Mouse (Mus musculus): ENCODE measurements at regions not wholly inside any gene's neighbourhood (a gene's known extent, or its start where the extent isn't known, plus 50 kb on each side); places are given as distances from the start of the nearest gene placed in this dataset.

GRCm38 (mm10) chr10:67339371-67339929 is 54.3 kb upstream of the Nrbf2 start:
- DNase-seq = no peak

- DNase-seq = no peak
Observed at GRCm38 (mm10) chr10:67344722-67345121, 59.6 kb upstream of the Nrbf2 start.

GRCm38 (mm10) chr10:67350956-67351355 is 65.9 kb upstream of the Nrbf2 start:
- no peak for DNase-seq

- peak; percentile 67 for DNase-seq
Observed at GRCm38 (mm10) chr10:67360793-67361192, 75.7 kb upstream of the Nrbf2 start.

GRCm38 (mm10) chr10:67361281-67361680 is 76.2 kb upstream of the Nrbf2 start:
- DNase-seq = no peak

GRCm38 (mm10) chr10:67364595-67364994 is 79.5 kb upstream of the Nrbf2 start:
- DNase-seq = no peak

- DNase-seq = no peak
Observed at GRCm38 (mm10) chr10:67365158-67365557, 80.1 kb upstream of the Nrbf2 start.

GRCm38 (mm10) chr10:67372569-67373161 is 87.6 kb upstream of the Nrbf2 start:
- no peak for DNase-seq

- no peak for DNase-seq
Observed at GRCm38 (mm10) chr10:67376638-67377037, 91.5 kb upstream of the Nrbf2 start.

- no peak for DNase-seq
Observed at GRCm38 (mm10) chr10:67377643-67378223, 92.6 kb upstream of the Nrbf2 start.

- no peak for DNase-seq
Observed at GRCm38 (mm10) chr10:67380174-67380573, 95.1 kb upstream of the Nrbf2 start.

GRCm38 (mm10) chr10:67383352-67383751 is 98.2 kb upstream of the Nrbf2 start:
- no peak for DNase-seq

GRCm38 (mm10) chr10:67383802-67384567 is 98.9 kb upstream of the Nrbf2 start:
- no peak for DNase-seq

- no peak for DNase-seq
Observed at GRCm38 (mm10) chr10:67384568-67384958, 99.5 kb upstream of the Nrbf2 start.

GRCm38 (mm10) chr10:67385966-67386365 is 100.9 kb upstream of the Nrbf2 start:
- DNase-seq = no peak

- DNase-seq = no peak
Observed at GRCm38 (mm10) chr10:67388755-67389154, 103.7 kb upstream of the Nrbf2 start.

GRCm38 (mm10) chr10:67400434-67400833 is 115.3 kb upstream of the Nrbf2 start:
- DNase-seq = no peak

GRCm38 (mm10) chr10:67401409-67401808 is 116.3 kb upstream of the Nrbf2 start:
- DNase-seq = no peak

- no peak for DNase-seq
Observed at GRCm38 (mm10) chr10:67417529-67417928, 117.7 kb upstream of the Egr2 start.

GRCm38 (mm10) chr10:67420761-67421160 is 114.5 kb upstream of the Egr2 start:
- DNase-seq = no peak

- DNase-seq = no peak
Observed at GRCm38 (mm10) chr10:67425407-67425806, 109.9 kb upstream of the Egr2 start.

GRCm38 (mm10) chr10:67427220-67427619 is 108.1 kb upstream of the Egr2 start:
- DNase-seq = no peak

GRCm38 (mm10) chr10:67430805-67431204 is 104.5 kb upstream of the Egr2 start:
- DNase-seq = no peak

- DNase-seq = no peak
Observed at GRCm38 (mm10) chr10:67439042-67439635, 96.1 kb upstream of the Egr2 start.

Measured in layer of hippocampus, adult 9-11 months (tissue).